Mouse (Mus musculus): Measurements from ENCODE around the gene Tmem88b. TPM values are rescaled to one million over a fixed set of nuclear protein-coding genes. Genes with fewer than 3 reads are reported as not detected.

Tmem88b gene
- polyA plus RNA-seq, 2 experiments, result 0.67 to 2.0 TPM

DNA sequence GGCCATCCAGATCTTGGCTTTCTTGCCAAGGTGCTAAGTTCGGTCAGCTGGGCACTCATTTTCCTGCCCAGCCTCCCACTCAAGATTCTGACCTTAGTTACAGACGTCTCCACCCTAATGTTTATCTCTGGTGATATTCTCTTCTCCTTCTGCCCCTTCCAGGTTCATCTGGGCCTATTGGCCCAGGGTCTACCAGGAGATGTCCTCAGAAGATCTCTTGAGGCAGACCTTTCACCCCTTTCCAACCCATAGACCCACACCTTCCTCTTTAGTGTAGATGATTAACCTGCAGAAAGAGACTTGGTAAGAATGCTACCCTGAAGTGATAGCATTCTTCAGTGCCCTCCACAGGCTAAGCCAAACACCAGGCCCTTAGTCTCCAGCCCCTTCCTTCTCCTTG, 14.0 kb downstream of the Tmem88b start:
- Histone ChIP-seq H3K9ac (ENCODE audit: low read depth, low read length, severe bottlenecking) (no peak overlapping the region), H3K36me3 (ENCODE audit: control insufficient read depth, insufficient read depth, low read length) (no peaks in the 10 kb centered on the region), H3K4me3 (replicated peaks; ENCODE audit: low read length) (no peak overlapping the region), H3K4me1 (ENCODE audit: control insufficient read depth, insufficient read depth, low read length) (peaks cover 16% of the 10 kb centered on the region), H3K9me3 (ENCODE audit: control insufficient read depth, low read length) (no peaks in the 10 kb centered on the region), H3K27ac (replicated peaks; ENCODE audit: low read depth, low read length) (no peak overlapping the region), H3K4me2 (replicated peaks; ENCODE audit: low read depth, low read length, severe bottlenecking) (no peak overlapping the region), H3K27me3 (ENCODE audit: control insufficient read depth, insufficient read depth, low read length) (no peaks in the 10 kb centered on the region)
- DNase-seq (ENCODE audit: low spot score), result no peak
- ATAC-seq (ENCODE audit: low FRiP score, low read depth), result no peak
- 93% methylated on average over 2 of the region's 2 CpGs for WGBS
- no peak for TF ChIP-seq POLR2A (IDR thresholded peaks at IDR 0.05; ENCODE audit: borderline replicate concordance, extremely low read depth, insufficient read depth, insufficient read length)

DNA sequence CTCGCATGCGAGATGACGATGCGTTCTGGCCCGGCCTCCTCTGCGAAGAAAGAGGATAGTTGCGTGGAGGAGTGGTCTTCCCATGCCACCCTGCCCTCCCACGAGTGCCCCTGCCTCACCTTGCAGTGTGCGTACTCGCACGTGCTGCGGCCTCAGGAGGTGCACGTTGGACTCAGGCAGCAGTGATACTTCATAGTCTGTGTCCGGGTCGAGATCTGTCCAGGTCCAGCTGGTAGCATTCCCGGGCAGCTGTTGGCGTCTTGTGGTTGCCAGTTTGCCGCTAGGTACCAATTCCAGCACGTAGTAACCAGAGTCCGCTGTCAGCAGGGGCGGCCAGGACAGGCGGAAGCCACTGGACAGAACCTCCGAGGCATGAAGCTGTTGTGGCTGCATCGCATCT, 15.0 kb downstream of the Tmem88b start:
- ATAC-seq (ENCODE audit: low FRiP score, low read depth) (no peak), DNase-seq (ENCODE audit: low spot score) (no peak)
- Histone ChIP-seq H3K4me2 (replicated peaks; ENCODE audit: low read depth, low read length, severe bottlenecking) (peak overlapping the region; percentile 80), H3K27ac (replicated peaks; ENCODE audit: low read depth, low read length) (no peak overlapping the region), H3K4me1 (ENCODE audit: control insufficient read depth, insufficient read depth, low read length) (peaks cover 16% of the 10 kb centered on the region), H3K36me3 (ENCODE audit: control insufficient read depth, insufficient read depth, low read length) (no peaks in the 10 kb centered on the region), H3K9me3 (ENCODE audit: control insufficient read depth, low read length) (no peaks in the 10 kb centered on the region), H3K27me3 (ENCODE audit: control insufficient read depth, insufficient read depth, low read length) (no peaks in the 10 kb centered on the region), H3K9ac (ENCODE audit: low read depth, low read length, severe bottlenecking) (peak overlapping the region; percentile 84), H3K4me3 (replicated peaks; ENCODE audit: low read length) (peak overlapping the region; percentile 53)
- WGBS, result 41% methylated on average over 21 of the region's 24 CpGs
- no peak for TF ChIP-seq POLR2A (IDR thresholded peaks at IDR 0.05; ENCODE audit: borderline replicate concordance, extremely low read depth, insufficient read depth, insufficient read length)

DNA sequence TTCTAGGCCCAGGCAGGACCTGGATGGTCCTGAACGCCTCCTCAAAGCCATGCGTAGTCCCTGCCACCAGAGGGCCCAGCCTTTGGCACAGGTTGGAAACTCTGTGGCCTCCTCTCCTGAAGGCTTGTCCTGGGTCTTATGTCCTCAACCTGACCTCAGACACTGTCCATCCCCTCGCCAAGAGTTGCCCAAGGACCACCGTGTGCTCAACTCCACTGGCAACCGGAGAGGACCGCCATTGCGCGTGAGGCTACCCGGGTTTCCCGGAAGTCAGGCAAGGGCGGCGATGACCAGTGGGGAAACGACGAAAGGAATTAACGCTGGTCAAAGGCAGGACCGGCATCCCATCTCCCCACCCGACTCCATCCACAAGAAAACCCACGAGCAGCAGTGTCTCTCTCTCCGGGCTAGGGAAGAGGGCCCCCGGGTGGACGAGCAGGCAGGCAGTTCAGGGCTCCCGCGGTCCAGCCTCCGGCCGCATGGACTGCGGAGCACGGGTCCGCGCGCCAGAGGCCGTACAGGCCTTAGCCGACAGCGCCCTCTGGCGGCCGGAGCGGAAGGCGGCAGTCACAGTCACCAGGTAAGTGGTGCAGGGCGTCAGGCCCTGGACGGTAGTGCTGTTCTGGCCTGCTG, 15.7 kb downstream of the Tmem88b start:
- Histone ChIP-seq H3K36me3 (ENCODE audit: control insufficient read depth, insufficient read depth, low read length) (no peaks in the 10 kb centered on the region), H3K9me3 (ENCODE audit: control insufficient read depth, low read length) (no peaks in the 10 kb centered on the region), H3K9ac (ENCODE audit: low read depth, low read length, severe bottlenecking) (peak overlapping the region; percentile 84), H3K4me2 (replicated peaks; ENCODE audit: low read depth, low read length, severe bottlenecking) (peak overlapping the region; percentile 80), H3K27me3 (ENCODE audit: control insufficient read depth, insufficient read depth, low read length) (no peaks in the 10 kb centered on the region), H3K27ac (replicated peaks; ENCODE audit: low read depth, low read length) (peak overlapping the region; percentile 73), H3K4me3 (replicated peaks; ENCODE audit: low read length) (peak overlapping the region; percentile 53), H3K4me1 (ENCODE audit: control insufficient read depth, insufficient read depth, low read length) (peaks cover 13% of the 10 kb centered on the region)
- DNase-seq (ENCODE audit: low spot score) (peak; percentile 79), ATAC-seq (ENCODE audit: low FRiP score, low read depth) (peak; percentile 88)
- WGBS, result 0% methylated on average over 29 of the region's 39 CpGs
- TF ChIP-seq POLR2A (IDR thresholded peaks at IDR 0.05; ENCODE audit: borderline replicate concordance, extremely low read depth, insufficient read depth, insufficient read length), result 0 out of 2 replicates have a peak, but pooled peaks have one; percentile 75

DNA sequence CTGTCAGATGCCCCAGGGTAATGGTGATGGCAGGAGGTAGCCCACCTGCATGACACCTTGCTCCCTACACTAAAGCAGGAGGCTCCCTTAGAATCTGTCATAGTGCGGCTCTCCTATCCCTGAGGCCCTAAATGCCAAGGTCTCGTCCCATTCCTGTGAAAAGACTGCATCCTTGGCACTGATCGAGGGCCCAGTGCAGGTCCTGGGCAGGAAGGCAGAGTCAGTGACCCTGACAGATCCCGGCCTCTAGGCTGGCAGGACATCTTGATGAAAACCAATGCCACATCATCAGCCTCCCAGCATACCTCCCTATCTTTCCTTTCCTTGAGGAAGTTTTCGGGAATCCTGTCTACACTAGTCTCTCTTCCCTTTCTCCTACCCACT, 16.2 kb downstream of the Tmem88b start:
- no peak for TF ChIP-seq POLR2A (IDR thresholded peaks at IDR 0.05; ENCODE audit: borderline replicate concordance, extremely low read depth, insufficient read depth, insufficient read length)
- H3K4me2 ChIP-seq (replicated peaks; ENCODE audit: low read depth, low read length, severe bottlenecking), result peak overlapping the region; percentile 80
- ATAC-seq (ENCODE audit: low FRiP score, low read depth), result no peak
- peak overlapping the region; percentile 53 for H3K4me3 ChIP-seq (replicated peaks; ENCODE audit: low read length)
- no peaks in the 10 kb centered on the region for H3K27me3 ChIP-seq (ENCODE audit: control insufficient read depth, insufficient read depth, low read length)
- no peaks in the 10 kb centered on the region for H3K36me3 ChIP-seq (ENCODE audit: control insufficient read depth, insufficient read depth, low read length)
- no peaks in the 10 kb centered on the region for H3K9me3 ChIP-seq (ENCODE audit: control insufficient read depth, low read length)
- 0 out of 2 replicates have a peak overlapping the region, but pooled peaks have one; percentile 73 for H3K27ac ChIP-seq (replicated peaks; ENCODE audit: low read depth, low read length)
- WGBS, result 66% methylated on average over 5 of the region's 5 CpGs
- peaks cover 12% of the 10 kb centered on the region for H3K4me1 ChIP-seq (ENCODE audit: control insufficient read depth, insufficient read depth, low read length)
- no peak for DNase-seq (ENCODE audit: low spot score)
- H3K9ac ChIP-seq (ENCODE audit: low read depth, low read length, severe bottlenecking), result peak overlapping the region; percentile 84

DNA sequence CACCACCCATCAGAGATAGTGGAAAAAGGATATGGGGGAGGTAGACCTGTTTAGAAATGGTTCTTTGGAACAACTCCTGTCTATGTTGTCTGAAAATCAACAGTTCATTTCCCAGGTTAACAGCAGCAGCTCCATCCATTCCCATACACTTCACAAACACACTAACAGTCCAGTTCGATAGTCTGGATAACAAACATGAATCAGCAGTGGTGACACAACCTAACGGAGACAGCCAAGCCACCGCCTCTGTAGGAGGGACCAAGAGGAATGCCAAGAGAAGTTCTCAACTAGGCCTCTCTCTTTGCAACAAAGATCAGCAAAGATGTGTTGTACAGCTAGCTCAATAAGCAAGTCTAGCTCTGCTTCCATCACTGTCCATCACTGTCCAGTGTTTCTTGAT, 23.3 kb downstream of the Tmem88b start:
- ATAC-seq (ENCODE audit: low FRiP score, low read depth) (no peak), DNase-seq (ENCODE audit: low spot score) (no peak)
- Histone ChIP-seq H3K4me2 (replicated peaks; ENCODE audit: low read depth, low read length, severe bottlenecking) (no peak overlapping the region), H3K36me3 (ENCODE audit: control insufficient read depth, insufficient read depth, low read length) (peaks cover under 1% of the 10 kb centered on the region; the same call in 1 of the 2 replicates), H3K9me3 (ENCODE audit: control insufficient read depth, low read length) (no peaks in the 10 kb centered on the region), H3K4me1 (ENCODE audit: control insufficient read depth, insufficient read depth, low read length) (peaks cover 8% of the 10 kb centered on the region), H3K4me3 (replicated peaks; ENCODE audit: low read length) (no peak overlapping the region), H3K9ac (ENCODE audit: low read depth, low read length, severe bottlenecking) (0 out of 2 replicates have a peak overlapping the region, but pooled peaks have one; percentile 86), H3K27me3 (ENCODE audit: control insufficient read depth, insufficient read depth, low read length) (no peaks in the 10 kb centered on the region), H3K27ac (replicated peaks; ENCODE audit: low read depth, low read length) (no peak overlapping the region)
- no peak for TF ChIP-seq POLR2A (IDR thresholded peaks at IDR 0.05; ENCODE audit: borderline replicate concordance, extremely low read depth, insufficient read depth, insufficient read length)
- WGBS, result 93% methylated on average over 3 of the region's 3 CpGs
